Mouse (Mus musculus) E14TG2a.4 (cell line): ENCODE data around the gene Asb4.

ENCODE experiments used
- H3K27me3 ChIP-seq: 2 replicates; pipeline ENCODE4 v1.6.1; 2014; ENCODE audit warnings: low read length, control low read depth; ENCODE audit not compliant: insufficient read depth
- H3K36me3 ChIP-seq: 2 replicates; pipeline ENCODE4 v1.6.1; 2014; ENCODE audit warnings: low read length, control low read depth; ENCODE audit not compliant: insufficient read depth
- H3K4me1 ChIP-seq: replicated peaks from 2 replicates; pipeline ENCODE4 v1.6.1; 2014; ENCODE audit warnings: low read depth, low read length, control low read depth
- H3K4me3 ChIP-seq: replicated peaks from 2 replicates; pipeline ENCODE4 v1.5.1; 2014; ENCODE audit warnings: mild to moderate bottlenecking, low read length
- H3K9me3 ChIP-seq: 2 replicates; pipeline ENCODE4 v1.6.1; 2014; ENCODE audit warnings: low read length, control low read depth
- CTCF ChIP-seq: conservative IDR thresholded peaks from 2 replicates; pipeline ENCODE4 v1.5.1; 2014; ENCODE audit warnings: low read length
- NANOG ChIP-seq: IDR thresholded peaks from 2 replicates; pipeline ENCODE4 v1.6.1; 2014; ENCODE audit warnings: borderline replicate concordance, low read length, mixed read lengths
- POU5F1 ChIP-seq: IDR thresholded peaks from 2 replicates; pipeline ENCODE4 v1.6.1; 2014; ENCODE audit warnings: low read length, borderline replicate concordance

The Asb4 gene

GRCm38 (mm10) chr6:5365845-5366244 is 17.3 kb upstream of the Asb4 start:
- no peak overlapping the region for H3K4me3 ChIP-seq
- TF ChIP-seq POU5F1 (no peak), CTCF (no peak), NANOG (no peak)
- H3K27me3 ChIP-seq = no peaks in the 10 kb centered on the region
- H3K9me3 ChIP-seq = peaks cover 2% of the 10 kb centered on the region
- peaks cover 3% of the 10 kb centered on the region; the same call in 1 of the 2 replicates for H3K4me1 ChIP-seq
- H3K36me3 ChIP-seq = no peaks in the 10 kb centered on the region

DNA sequence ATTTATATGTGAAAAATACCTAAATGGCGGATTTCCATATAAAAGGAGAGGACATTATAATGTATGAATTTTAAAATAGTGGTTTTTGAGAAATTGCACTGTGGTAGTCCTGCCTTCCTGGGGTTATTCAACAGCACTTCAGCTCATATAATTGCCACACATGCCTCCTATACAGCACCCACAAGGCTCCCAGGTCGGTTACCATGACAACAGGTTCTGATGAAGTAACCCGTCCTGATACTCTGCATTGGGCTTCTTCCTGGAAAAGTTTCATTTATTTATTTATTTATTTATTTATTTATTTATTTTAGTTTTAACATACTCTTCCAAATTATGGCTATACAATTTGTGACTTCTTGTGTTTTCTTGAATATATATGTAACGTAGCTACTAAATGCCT is 6.3 kb upstream of the Asb4 start:
- no peak for TF ChIP-seq NANOG
- no peak for TF ChIP-seq CTCF
- no peak for TF ChIP-seq POU5F1
- H3K4me3 ChIP-seq = no peak overlapping the region
- H3K27me3 ChIP-seq = peaks cover 11% of the 10 kb centered on the region
- H3K36me3 ChIP-seq = no peaks in the 10 kb centered on the region
- H3K4me1 ChIP-seq = peaks cover 58% of the 10 kb centered on the region
- H3K9me3 ChIP-seq = peaks cover 7% of the 10 kb centered on the region

- H3K4me3 ChIP-seq = no peak overlapping the region
- no peak for TF ChIP-seq CTCF
- TF ChIP-seq NANOG = no peak
- TF ChIP-seq POU5F1 = no peak
- peaks cover 11% of the 10 kb centered on the region for H3K27me3 ChIP-seq
- no peaks in the 10 kb centered on the region for H3K9me3 ChIP-seq
- no peaks in the 10 kb centered on the region for H3K36me3 ChIP-seq
- H3K4me1 ChIP-seq = peaks cover 67% of the 10 kb centered on the region
Measured at GRCm38 (mm10) chr6:5379048-5379447, 4.1 kb upstream of the Asb4 start.

- peaks cover 11% of the 10 kb centered on the region for H3K27me3 ChIP-seq
- H3K4me3 ChIP-seq = peak overlapping the region; percentile 55
- TF ChIP-seq NANOG (no peak), POU5F1 (peak; percentile 42; the same call in 1 of the 2 replicates)
- peaks cover 63% of the 10 kb centered on the region for H3K4me1 ChIP-seq
- no peaks in the 10 kb centered on the region for H3K36me3 ChIP-seq
- H3K9me3 ChIP-seq = no peaks in the 10 kb centered on the region
Measured at GRCm38 (mm10) chr6:5379781-5380623, 3.2 kb upstream of the Asb4 start.

DNA sequence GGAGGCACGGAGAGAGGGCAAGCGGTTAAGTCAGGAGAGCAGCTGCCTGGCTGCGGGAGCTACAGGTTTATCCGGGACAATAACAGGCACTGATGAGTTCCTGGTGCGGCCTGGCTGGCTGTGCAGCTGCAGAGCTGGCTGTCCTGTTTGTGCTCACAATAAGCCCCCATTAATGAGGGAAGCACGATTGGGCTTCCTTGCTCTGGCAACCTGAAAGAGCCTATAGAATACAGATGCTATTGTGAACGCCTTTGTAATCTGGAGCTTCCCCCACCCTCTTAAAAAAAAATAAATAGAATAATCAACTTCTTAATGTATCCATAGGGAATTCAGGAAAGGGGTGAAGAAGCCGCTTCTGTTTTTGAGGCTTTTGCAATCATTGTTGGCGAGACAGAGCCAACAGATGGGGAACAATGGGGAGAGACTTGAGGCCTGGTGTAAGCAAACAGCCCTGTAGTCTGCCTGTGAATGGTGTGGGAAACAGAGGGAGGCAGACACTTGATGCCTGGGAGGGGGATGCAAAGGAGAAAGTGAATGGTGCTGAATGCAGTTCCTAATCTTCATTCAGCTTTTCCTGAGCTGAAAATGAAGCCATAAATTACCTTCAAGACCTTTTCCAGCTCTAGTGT is 2.4 kb upstream of the Asb4 start:
- TF ChIP-seq NANOG = no peak
- TF ChIP-seq CTCF = no peak
- TF ChIP-seq POU5F1 = no peak
- H3K4me3 ChIP-seq = peak overlapping the region; percentile 55
- H3K27me3 ChIP-seq = peaks cover 11% of the 10 kb centered on the region
- no peaks in the 10 kb centered on the region for H3K9me3 ChIP-seq
- no peaks in the 10 kb centered on the region for H3K36me3 ChIP-seq
- peaks cover 60% of the 10 kb centered on the region for H3K4me1 ChIP-seq

DNA sequence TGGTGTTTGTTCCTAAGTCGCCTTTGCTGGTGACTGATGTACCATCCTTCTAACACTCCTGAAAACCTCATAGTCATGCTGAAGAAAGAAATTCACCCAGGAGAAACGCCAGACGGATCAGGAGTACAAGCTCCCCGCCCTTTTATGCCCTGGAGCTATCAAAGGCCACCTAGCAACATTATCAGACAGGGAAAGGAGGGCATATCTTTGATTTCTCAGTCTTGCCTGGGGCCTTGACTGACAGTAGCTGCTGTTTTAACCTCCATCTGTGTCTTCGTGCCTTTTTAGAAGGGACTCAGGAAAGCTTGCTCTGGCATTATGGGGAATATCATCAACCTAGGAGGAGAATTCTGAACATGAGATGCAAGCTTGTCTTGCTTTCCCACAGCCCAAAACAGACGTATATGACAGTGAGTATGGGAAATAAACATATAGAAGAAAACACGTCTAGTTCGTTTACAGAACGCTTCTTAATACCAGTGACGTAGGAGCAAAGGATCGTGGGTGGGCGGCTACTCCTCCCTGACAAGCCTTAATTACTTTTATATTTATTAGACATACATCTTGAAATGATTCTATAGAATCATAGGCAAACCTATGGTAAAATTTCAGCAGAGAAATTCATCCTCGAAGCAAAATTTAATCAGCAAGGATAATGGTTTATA is 1.1 kb upstream of the Asb4 start:
- peaks cover 11% of the 10 kb centered on the region for H3K27me3 ChIP-seq
- TF ChIP-seq POU5F1 (no peak), CTCF (no peak), NANOG (no peak)
- H3K4me3 ChIP-seq = no peak overlapping the region
- H3K4me1 ChIP-seq = peaks cover 55% of the 10 kb centered on the region
- no peaks in the 10 kb centered on the region for H3K36me3 ChIP-seq
- no peaks in the 10 kb centered on the region for H3K9me3 ChIP-seq

DNA sequence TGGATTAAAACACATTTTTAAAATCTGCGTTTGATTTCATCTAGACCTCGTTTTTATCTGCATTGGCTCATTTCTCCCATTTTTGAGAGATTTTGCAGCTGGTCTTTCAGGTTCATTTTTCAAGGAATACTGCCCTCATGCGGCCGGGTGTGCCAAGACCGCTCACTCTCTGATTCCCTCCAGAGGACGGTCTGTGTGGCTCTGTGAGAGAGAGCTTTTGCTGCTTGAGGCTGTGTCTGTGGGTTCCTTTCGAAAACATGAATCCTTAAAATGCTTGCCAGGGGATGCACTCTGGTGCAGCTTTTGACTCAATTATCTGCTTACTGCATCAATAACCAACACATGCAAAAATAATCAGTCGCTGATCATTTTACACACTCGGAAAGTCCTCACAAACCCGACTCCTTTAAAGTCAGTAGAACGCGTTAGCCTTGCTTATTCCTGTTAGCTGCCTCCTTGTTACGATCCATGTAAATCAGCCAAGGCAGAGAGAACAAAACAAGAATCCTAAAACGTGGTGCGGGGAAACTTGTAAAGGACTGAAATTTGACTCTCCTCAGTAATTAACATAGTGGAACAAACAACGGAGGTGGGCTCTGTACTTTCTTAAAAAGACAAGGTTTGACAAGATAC is 487 bp upstream of the Asb4 start:
- Histone ChIP-seq H3K4me1 (peaks cover 55% of the 10 kb centered on the region), H3K9me3 (no peaks in the 10 kb centered on the region), H3K4me3 (no peak overlapping the region), H3K27me3 (peaks cover 11% of the 10 kb centered on the region), H3K36me3 (no peaks in the 10 kb centered on the region)
- TF ChIP-seq NANOG (no peak), CTCF (peak; percentile 25), POU5F1 (no peak)

DNA sequence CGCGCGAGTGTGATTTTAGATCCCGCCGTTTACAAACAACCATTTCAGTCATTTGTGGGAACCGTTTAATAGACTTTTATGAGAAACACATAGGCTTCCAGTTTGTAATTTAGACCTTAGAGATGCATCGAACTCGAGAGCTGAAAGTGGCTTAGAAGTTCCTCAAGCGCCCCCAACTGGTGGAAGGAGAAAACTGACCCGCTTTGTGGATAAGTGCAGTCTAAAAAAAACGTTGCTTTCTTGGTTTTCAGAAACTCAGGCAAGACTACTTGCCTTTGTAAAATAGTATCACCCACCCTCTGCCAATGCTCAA is 948 bp downstream of the Asb4 start:
- Histone ChIP-seq H3K4me1 (peaks cover 54% of the 10 kb centered on the region), H3K27me3 (peaks cover 7% of the 10 kb centered on the region), H3K4me3 (no peak overlapping the region), H3K36me3 (no peaks in the 10 kb centered on the region), H3K9me3 (no peaks in the 10 kb centered on the region)
- TF ChIP-seq NANOG (no peak), CTCF (peak; percentile 76)
